Mouse (Mus musculus) thymus, postnatal 36 days (tissue): ENCODE measurements around the gene Cdc34b.

Experiments used
- DNase-seq, 2 experiments: peaks; one replicate each; pipeline ENCODE4 v3.0.0; 2022; ENCODE audit warnings: mixed read lengths in 2 of 2

Gene Cdc34b

GRCm38 (mm10) chr11:94735746-94736145 lies 5.8 kb upstream of the Cdc34b start:
- DNase-seq, result no peak

GRCm38 (mm10) chr11:94752946-94753713 lies 11.5 kb downstream of the Cdc34b start:
- DNase-seq, result no peak

GRCm38 (mm10) chr11:94759916-94760315 lies 18.3 kb downstream of the Cdc34b start:
- DNase-seq, result no peak

- no peak for DNase-seq
These were observed 18.8 kb downstream of the Cdc34b start for GRCm38 (mm10) chr11:94760364-94760763.

- no peak for DNase-seq
These were observed 19.2 kb downstream of the Cdc34b start for GRCm38 (mm10) chr11:94760799-94761198.

- no peak for DNase-seq
These were observed 20.7 kb downstream of the Cdc34b start for GRCm38 (mm10) chr11:94762281-94762680.

- DNase-seq, result no peak
These were observed 21.2 kb downstream of the Cdc34b start for GRCm38 (mm10) chr11:94762775-94763174.

GRCm38 (mm10) chr11:94767241-94767640 lies 25.7 kb downstream of the Cdc34b start:
- no peak for DNase-seq

- no peak for DNase-seq
These were observed 30.9 kb downstream of the Cdc34b start for GRCm38 (mm10) chr11:94772363-94773055.

GRCm38 (mm10) chr11:94773851-94774250 lies 32.3 kb downstream of the Cdc34b start:
- DNase-seq, result peak in 1 of 2 experiments; percentile 18

GRCm38 (mm10) chr11:94774887-94775497 lies 33.4 kb downstream of the Cdc34b start:
- no peak for DNase-seq

GRCm38 (mm10) chr11:94782603-94783002 lies 41.0 kb downstream of the Cdc34b start, which contains the start of gene Tmem92:
Gene Tmem92, minus strand, starts transcription at chr11:94782703.
- no peak for DNase-seq

- DNase-seq, result peak; percentile 51 to 63
These were observed 43.7 kb downstream of the Cdc34b start for GRCm38 (mm10) chr11:94785247-94785646.

GRCm38 (mm10) chr11:94791700-94792099 lies 50.1 kb downstream of the Cdc34b start:
- DNase-seq, result no peak
